Mouse (Mus musculus): ENCODE results near the gene Sept9.

GRCm38 (mm10) chr11:117221182-117221581 is 21.7 kb downstream of the Sept9 start:
- TF ChIP-seq CTCF (IDR thresholded peaks at IDR 0.05; ENCODE audit: extremely low read depth, insufficient read depth, low read length), result no peak
- TF ChIP-seq POLR2A (IDR thresholded peaks at IDR 0.05; ENCODE audit: extremely low read depth, insufficient read depth, low read length), result no peak

All from cortical plate, adult 2 months (tissue).